Mouse (Mus musculus) naive thymus-derived CD4-positive, alpha-beta T cell, adult 2 months (primary cell): ENCODE data around the gene Adm2.

Source experiments
- DNase-seq: peaks from one replicate; pipeline ENCODE4 v3.0.0-alpha.2; 2011; ENCODE audit warnings: low read depth

Gene Adm2

GRCm38 (mm10) chr15:89322670-89323522 lies at the start of gene Adm2:
Gene Adm2 (plus strand): TSS chr15:89322720.
- no peak for DNase-seq

DNA sequence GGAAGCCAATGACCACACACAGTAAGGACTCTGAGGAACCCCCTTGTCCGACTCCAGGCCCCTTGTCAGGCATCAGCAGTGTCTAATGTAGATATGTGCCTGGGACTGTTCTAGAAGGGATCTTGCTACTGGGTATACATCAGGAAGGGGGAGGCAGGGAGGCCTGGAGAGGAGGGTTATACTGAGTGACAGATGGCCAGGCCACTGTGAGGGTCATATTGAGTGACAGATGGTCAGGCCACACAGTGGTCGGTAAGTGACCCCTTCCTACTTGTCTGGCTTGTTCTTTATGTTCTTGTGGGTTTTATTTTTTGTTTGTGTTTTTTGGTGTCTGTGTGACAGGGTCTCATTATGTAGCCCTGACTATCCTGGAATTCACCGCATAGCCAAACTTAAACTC lies 47.0 kb upstream of the Adm2 start:
- no peak for DNase-seq

DNA sequence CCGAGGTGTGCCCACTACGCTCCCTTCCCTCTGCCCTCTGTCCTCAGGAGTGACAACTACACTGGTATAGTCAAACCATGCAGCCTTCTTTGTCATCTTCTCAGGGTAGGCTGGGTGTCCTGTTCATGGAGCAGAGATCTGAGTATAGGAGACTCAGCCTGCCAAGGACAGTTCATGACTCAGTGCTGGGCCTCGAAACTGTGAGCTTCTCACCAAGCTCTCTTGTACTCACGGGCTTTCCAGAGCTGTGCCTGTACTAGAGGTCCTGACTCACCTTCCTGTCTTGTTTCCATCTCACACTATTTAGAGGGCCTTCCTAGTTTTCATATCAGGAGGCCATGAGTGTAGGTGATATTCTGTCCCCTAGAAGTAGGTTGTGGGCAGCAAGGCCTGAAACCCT lies 45.2 kb upstream of the Adm2 start:
- DNase-seq: no peak

- peak; percentile 83 for DNase-seq
These were observed 40.0 kb upstream of the Adm2 start for GRCm38 (mm10) chr15:89282546-89282945.

GRCm38 (mm10) chr15:89284094-89284493 lies 38.4 kb upstream of the Adm2 start:
- no peak for DNase-seq

GRCm38 (mm10) chr15:89285004-89285403 lies 37.5 kb upstream of the Adm2 start:
- DNase-seq: no peak

DNA sequence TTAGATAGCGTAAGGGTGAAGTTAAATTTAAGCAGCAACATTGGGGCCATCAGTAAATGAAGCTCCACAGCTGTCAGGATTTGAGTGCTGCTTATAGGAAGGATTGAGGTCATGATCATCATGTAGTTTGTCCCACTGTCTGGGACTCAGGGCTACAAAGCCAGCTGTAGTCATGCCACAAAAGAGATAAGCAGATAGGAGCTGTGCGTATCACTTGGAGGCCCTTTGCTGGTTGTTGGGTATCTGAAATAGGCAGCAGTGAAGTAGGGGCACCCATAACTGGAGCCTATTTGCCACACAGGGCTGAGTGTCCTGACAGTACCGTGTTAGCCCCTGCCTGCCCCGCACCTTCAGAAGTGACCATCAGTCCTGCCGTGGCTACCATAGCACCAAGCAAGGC lies 37.0 kb upstream of the Adm2 start:
- DNase-seq: no peak

- DNase-seq: no peak
These were observed 36.4 kb upstream of the Adm2 start for GRCm38 (mm10) chr15:89286114-89286513.

DNA sequence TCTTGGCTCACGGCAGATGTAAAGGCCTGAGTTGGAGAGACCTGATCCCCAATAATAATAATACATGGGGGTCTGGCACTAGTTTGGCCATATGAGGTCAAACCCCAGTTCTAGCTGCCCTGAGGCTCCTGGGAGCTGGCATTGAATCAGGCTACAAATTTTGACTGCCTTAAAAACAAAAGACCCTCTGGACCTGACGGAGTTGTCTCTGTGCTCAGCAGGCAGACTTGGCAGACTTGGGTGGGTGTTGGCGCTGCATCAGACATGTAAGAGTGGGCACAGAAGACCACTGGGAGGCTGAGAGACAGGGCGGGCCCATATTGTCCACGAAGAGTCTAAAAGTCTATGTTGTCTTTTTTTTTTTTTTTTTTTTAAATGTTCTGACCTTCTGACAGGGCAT lies 35.9 kb upstream of the Adm2 start:
- DNase-seq: no peak

DNA sequence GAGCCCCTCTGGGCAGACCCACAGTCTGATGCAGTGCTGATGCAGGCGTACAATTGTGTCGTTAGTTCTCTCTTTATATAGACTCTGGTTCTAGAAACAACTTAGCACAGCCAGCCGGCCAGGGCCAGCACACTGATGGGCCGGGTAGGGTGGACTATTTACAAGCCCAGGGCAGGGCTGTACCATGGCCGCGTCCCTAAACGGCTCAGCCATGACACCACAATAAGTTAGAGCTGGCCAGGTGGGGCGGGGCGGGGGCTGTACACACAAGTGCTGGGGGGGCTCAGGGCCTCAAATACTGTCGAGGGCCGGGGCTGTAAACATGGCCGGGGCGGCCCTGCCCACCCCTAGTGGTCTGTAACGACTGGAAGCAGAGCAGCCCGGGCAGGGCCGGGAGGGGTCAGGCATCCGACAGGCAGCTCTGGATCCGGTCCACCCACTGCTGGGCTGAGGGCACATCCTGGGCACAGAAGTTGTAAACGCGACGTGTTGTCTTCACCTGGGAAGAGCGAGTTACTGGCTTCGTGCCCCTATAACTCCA lies 34.2 kb upstream of the Adm2 start:
- DNase-seq: no peak

DNA sequence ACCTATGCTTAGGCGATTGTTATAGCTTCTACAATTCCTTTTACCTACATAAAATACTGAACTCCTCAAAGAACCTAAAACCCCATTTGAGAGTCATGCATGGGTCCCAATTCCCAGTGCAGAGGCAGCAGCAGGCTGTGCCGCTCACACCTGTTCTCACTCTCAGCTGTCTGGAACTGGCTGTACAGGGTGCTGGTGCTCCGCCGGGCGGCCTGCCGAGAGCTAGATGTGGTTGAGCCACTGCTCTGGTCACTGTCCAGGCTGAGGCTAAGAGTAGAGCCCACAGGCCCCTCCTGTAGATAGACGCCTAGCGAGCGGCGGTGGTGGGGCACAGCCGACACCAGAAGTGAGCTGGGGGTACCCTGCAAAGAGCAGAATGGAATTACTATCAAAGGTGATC lies 33.1 kb upstream of the Adm2 start:
- no peak for DNase-seq

DNA sequence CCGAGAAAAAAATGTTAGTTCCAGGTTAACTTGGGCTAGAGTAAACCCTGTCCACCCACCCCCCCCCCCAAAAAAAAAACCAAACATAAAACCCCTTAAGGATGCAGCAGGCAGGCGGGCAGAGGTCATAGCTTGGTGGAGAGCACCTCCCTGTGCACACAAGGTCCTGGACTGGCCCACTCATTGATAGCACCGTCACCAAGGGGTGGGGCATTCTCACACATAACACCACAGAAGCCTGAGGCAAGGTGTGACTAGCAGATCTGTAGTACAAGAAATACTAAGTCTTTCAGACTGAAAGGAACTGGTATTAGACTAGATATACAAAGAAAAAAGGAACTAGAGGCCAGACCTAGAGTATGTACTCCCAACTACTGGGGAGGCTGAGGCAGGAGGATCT lies 31.0 kb upstream of the Adm2 start:
- no peak for DNase-seq

- DNase-seq: no peak
These were observed 29.7 kb upstream of the Adm2 start for GRCm38 (mm10) chr15:89292795-89293194.

- DNase-seq: no peak
These were observed 28.7 kb upstream of the Adm2 start for GRCm38 (mm10) chr15:89293778-89294177.

DNA sequence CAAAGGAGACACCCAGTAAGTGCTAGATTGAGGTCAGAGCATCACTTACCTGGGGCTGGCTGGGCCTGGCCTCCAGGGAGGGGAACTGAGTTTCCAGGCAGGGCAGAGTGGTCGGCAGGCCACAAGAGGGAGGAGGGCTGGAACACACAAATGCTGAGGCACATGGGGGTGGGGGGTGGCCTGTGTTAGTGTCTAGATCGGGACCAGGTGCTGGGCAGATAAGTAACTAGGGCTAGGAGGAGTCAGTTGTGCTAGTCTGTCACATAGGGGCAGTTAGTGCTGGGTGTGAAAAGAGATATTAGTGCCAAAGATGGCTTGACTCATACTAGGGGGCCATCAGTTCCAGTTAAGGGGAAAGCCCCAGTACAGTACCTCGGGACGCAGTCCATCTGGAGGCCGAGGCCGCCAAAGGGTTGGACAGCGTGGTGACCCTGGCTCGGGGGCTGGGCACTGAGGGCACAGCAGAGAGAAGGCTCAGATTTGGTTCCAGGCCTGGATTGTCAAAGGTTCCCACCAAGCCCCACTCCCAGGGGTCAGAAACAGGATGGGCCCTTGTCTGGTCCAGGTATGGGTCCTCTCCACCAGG lies 26.8 kb upstream of the Adm2 start:
- DNase-seq: no peak

- no peak for DNase-seq
These were observed 26.1 kb upstream of the Adm2 start for GRCm38 (mm10) chr15:89296465-89296864.

- no peak for DNase-seq
These were observed 24.8 kb upstream of the Adm2 start for GRCm38 (mm10) chr15:89297695-89298094.

- no peak for DNase-seq
These were observed 22.3 kb upstream of the Adm2 start for GRCm38 (mm10) chr15:89300180-89300579.

DNA sequence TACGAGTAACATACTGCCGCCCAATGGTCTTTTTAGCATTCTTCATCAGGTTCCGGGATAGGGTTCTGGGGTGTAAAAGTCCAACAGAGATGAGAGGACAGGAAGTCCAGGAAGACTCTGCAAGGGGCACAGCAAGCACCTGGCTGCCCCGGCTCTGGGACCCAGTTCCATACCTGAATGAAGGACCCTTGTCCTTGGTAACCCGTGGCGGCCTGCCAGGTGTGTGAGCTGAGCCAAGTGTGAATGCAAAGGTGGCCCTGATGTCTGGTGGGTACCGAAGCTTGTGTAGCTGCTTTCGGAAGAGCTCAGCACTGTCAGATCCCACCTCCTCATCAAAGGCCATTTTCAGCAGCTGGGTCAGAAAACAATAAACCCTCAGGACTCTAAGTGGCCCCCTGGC lies 21.9 kb upstream of the Adm2 start:
- no peak for DNase-seq

DNA sequence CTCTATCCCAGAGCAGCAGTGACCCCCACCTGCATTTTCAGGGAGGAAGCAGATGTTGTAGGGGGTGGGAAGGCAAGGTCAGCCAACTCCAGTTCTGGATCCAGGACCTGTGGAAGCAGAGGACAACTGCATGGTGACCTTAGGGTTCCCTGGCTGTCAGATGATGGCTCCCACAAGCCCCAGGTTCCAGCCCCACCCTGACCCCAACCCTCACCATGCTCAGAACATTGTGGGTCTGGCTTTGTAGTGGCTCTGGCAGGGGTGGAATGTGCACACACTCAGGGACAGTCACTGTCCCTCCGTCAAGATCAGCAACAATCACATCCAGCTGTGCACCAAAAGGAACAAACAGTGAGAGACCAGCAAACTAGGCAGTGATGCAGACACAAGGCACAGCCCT lies 16.6 kb upstream of the Adm2 start:
- DNase-seq: no peak

GRCm38 (mm10) chr15:89307461-89307860 lies 15.1 kb upstream of the Adm2 start:
- DNase-seq: no peak

- DNase-seq: no peak
These were observed 13.9 kb upstream of the Adm2 start for GRCm38 (mm10) chr15:89308406-89309139.

DNA sequence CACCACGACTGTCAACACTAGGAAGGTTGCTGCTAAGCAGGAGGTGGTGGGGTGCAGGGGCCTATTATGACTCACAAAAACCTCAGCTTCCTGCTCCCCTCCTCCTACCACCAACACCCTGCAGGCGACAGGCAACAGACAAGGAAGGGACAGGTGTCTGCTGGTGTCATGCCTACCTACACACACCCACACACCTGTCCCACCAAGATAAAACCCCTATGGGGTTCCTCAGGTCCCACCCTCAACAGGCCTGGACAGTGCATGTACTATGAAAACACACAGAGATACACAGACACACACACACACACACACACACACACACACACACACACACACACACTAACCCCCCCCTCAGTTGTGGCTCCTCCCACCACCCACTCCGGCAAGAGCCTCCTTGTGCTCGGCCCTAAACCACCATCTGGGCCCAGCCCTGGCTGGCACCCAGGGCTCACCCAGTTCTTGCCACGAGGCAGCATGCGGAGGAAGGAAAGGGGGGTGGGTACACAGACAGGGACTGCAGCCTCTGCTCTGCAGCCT lies 12.5 kb upstream of the Adm2 start:
- peak; percentile 89 for DNase-seq
